Mouse (Mus musculus): ENCODE results near the gene Ndufaf8. TPM values are rescaled to one million over a fixed set of nuclear protein-coding genes. Genes with fewer than 3 reads are reported as not detected.

Ndufaf8 gene
- total and polyA plus RNA-seq, 3 experiments: 46.3 to 103 (median 50.2) TPM

GRCm38 (mm10) chr11:120055953-120056732, 42.6 kb upstream of the Ndufaf8 start:
- Histone ChIP-seq H3K4me1 (ENCODE audit: control insufficient read depth in 1 of 2, insufficient read depth in 2 of 2) (peaks cover 3 to 27% of the 10 kb centered on the region in 2 experiments; a peak in 3 of 4 replicates), H3K79me2 (replicated peaks; ENCODE audit: control insufficient read depth, extremely low read depth, insufficient read depth, poor library complexity, severe bottlenecking) (no peaks in the 10 kb centered on the region), H3K9me3 (replicated peaks; ENCODE audit: low read length) (no peaks in the 10 kb centered on the region), H3K9ac (ENCODE audit: insufficient read depth, low read depth) (no peak overlapping the region), H3K4me2 (ENCODE audit: insufficient read depth, low read depth, poor library complexity, severe bottlenecking) (no peak overlapping the region), H3K36me3 (replicated peaks in 1 of 2; ENCODE audit: control insufficient read depth in 1 of 2, insufficient read depth in 1 of 2, low read length in 1 of 2) (no peaks in the 10 kb centered on the region), H3K27me3 (replicated peaks) (peaks cover 12% of the 10 kb centered on the region), H3K27ac (ENCODE audit: insufficient read depth, low read depth) (no peak overlapping the region), H3K4me3 (replicated peaks in 1 of 3; ENCODE audit: low read depth in 2 of 3, low read length in 2 of 3, poor library complexity in 1 of 3) (no peak overlapping the region)
- dilution Hi-C loops (cut with MboI; ENCODE audit: extremely low pct_ligation_motif_present, extremely low pct_unique_long_range_greater_than_20kb, low sequenced_read_pairs) (no loop called here), in situ Hi-C loops (cut with MboI; ENCODE audit: low pct_ligation_motif_present, low pct_unique_long_range_greater_than_20kb, low sequenced_read_pairs) (no loop called here)
- TF ChIP-seq CTCF (conservative IDR thresholded peaks at IDR 0.05 in 1 of 2, IDR thresholded peaks at IDR 0.05 in 1 of 2; ENCODE audit: low read depth in 2 of 2, low read length in 2 of 2): no peak
- no peak for TF ChIP-seq RAD21 (IDR thresholded peaks at IDR 0.05; ENCODE audit: low read depth, low read length)
- no peak for TF ChIP-seq E2F4 (IDR thresholded peaks at IDR 0.05; ENCODE audit: insufficient replicate concordance, low read depth, low read length)
- no peak for TF ChIP-seq MYC (IDR thresholded peaks at IDR 0.05; ENCODE audit: low read depth, low read length)
- no peak for DNase-seq (ENCODE audit: extremely low read depth)

GRCm38 (mm10) chr11:120060634-120061033, 38.1 kb upstream of the Ndufaf8 start:
- Histone ChIP-seq H3K4me1 (ENCODE audit: control insufficient read depth in 1 of 2, insufficient read depth in 2 of 2) (peaks cover 22 to 59% of the 10 kb centered on the region in 2 experiments), H3K4me2 (ENCODE audit: insufficient read depth, low read depth, poor library complexity, severe bottlenecking) (no peak overlapping the region), H3K79me2 (replicated peaks; ENCODE audit: control insufficient read depth, extremely low read depth, insufficient read depth, poor library complexity, severe bottlenecking) (no peaks in the 10 kb centered on the region), H3K27me3 (replicated peaks) (peaks cover 7% of the 10 kb centered on the region), H3K4me3 (replicated peaks in 1 of 3; ENCODE audit: low read depth in 2 of 3, low read length in 2 of 3, poor library complexity in 1 of 3) (no peak overlapping the region), H3K9me3 (replicated peaks; ENCODE audit: low read length) (no peaks in the 10 kb centered on the region), H3K9ac (ENCODE audit: insufficient read depth, low read depth) (no peak overlapping the region), H3K36me3 (replicated peaks in 1 of 2; ENCODE audit: control insufficient read depth in 1 of 2, insufficient read depth in 1 of 2, low read length in 1 of 2) (peaks cover 0 to 5% of the 10 kb centered on the region in 2 experiments), H3K27ac (ENCODE audit: insufficient read depth, low read depth) (no peak overlapping the region)
- TF ChIP-seq POLR2AphosphoS2 (IDR thresholded peaks at IDR 0.05; ENCODE audit: low read depth, low read length): no peak
- TF ChIP-seq NRF1 (IDR thresholded peaks at IDR 0.05; ENCODE audit: low read depth, low read length): no peak
- TF ChIP-seq EP300 (IDR thresholded peaks at IDR 0.05; ENCODE audit: low read length): no peak
- no peak for TF ChIP-seq PAX5 (IDR thresholded peaks at IDR 0.05; ENCODE audit: low read length)
- no peak for TF ChIP-seq POLR2A (IDR thresholded peaks at IDR 0.05; ENCODE audit: low read depth, low read length)
- no peak for TF ChIP-seq USF1 (IDR thresholded peaks at IDR 0.05; ENCODE audit: low read depth, low read length)
- no peak for TF ChIP-seq CHD2 (IDR thresholded peaks at IDR 0.05; ENCODE audit: low read length)
- TF ChIP-seq ZKSCAN1 (IDR thresholded peaks at IDR 0.05; ENCODE audit: borderline replicate concordance, low read depth, low read length): no peak
- no peak for TF ChIP-seq ZNF384 (IDR thresholded peaks at IDR 0.05; ENCODE audit: low read depth, low read length)
- TF ChIP-seq JUND (conservative IDR thresholded peaks at IDR 0.05; ENCODE audit: low read depth, low read length): no peak
- no peak for TF ChIP-seq HCFC1 (IDR thresholded peaks at IDR 0.05; ENCODE audit: low read depth, low read length)
- no peak for TF ChIP-seq ZMIZ1 (IDR thresholded peaks at IDR 0.05; ENCODE audit: low read depth, low read length)
- no peak for TF ChIP-seq CHD1 (IDR thresholded peaks at IDR 0.05; ENCODE audit: low read depth, low read length)
- TF ChIP-seq NELFE (IDR thresholded peaks at IDR 0.05; ENCODE audit: low read depth, low read length): no peak
- in situ Hi-C loops (cut with MboI; ENCODE audit: low pct_ligation_motif_present, low pct_unique_long_range_greater_than_20kb, low sequenced_read_pairs) (no loop called here), dilution Hi-C loops (cut with MboI; ENCODE audit: extremely low pct_ligation_motif_present, extremely low pct_unique_long_range_greater_than_20kb, low sequenced_read_pairs) (no loop called here)
- no peak for DNase-seq (ENCODE audit: extremely low read depth)
